Mouse (Mus musculus) liver, adult 2 months (tissue): ENCODE data around the gene Vsir. TPM values are rescaled to one million over a fixed set of nuclear protein-coding genes. Genes with fewer than 3 reads are reported as not detected.
A peak's percentile ranks its signal among the peaks of the same experiment; 100 is the strongest.

ENCODE experiments used
- DNase-seq: peaks from one replicate; pipeline ENCODE4 v3.0.0-alpha.2; 2011; ENCODE audit warnings: low read depth, low spot score; ENCODE audit errors: extremely low read depth
- H3K27ac ChIP-seq: fragments of 200-500 bp; replicated peaks from 2 replicates; pipeline ENCODE4 v1.5.1; 2012; ENCODE audit warnings: low read depth, mild to moderate bottlenecking, control low read depth, inconsistent platforms, low read length; ENCODE audit not compliant: insufficient read depth
- H3K27me3 ChIP-seq: fragments of 200-500 bp; 2 replicates; pipeline ENCODE4 v1.6.1; 2012; ENCODE audit warnings: mild to moderate bottlenecking, moderate library complexity, low read length, inconsistent platforms; ENCODE audit not compliant: control insufficient read depth, insufficient read depth
- H3K36me3 ChIP-seq: fragments of 200-500 bp; 2 replicates; pipeline ENCODE4 v1.6.1; 2012; ENCODE audit warnings: low read length, inconsistent platforms; ENCODE audit not compliant: control insufficient read depth, insufficient read depth
- H3K4me1 ChIP-seq: fragments of 200-500 bp; 2 replicates; pipeline ENCODE4 v1.6.1; 2011; ENCODE audit warnings: low read length; ENCODE audit not compliant: control insufficient read depth, insufficient read depth
- H3K4me3 ChIP-seq: fragments of 200-500 bp; 2 replicates; pipeline ENCODE4 v1.5.1; 2011; ENCODE audit warnings: low read depth, mild to moderate bottlenecking, control low read depth, low read length, moderate library complexity; ENCODE audit not compliant: insufficient read depth
- H3K79me2 ChIP-seq: fragments of 200-500 bp; 2 replicates; pipeline ENCODE4 v1.6.1; 2012; ENCODE audit warnings: inconsistent platforms, mild to moderate bottlenecking, low read length, moderate library complexity; ENCODE audit not compliant: control insufficient read depth, insufficient read depth
- H3K9ac ChIP-seq: fragments of 200-500 bp; 2 replicates; pipeline ENCODE4 v1.6.1; 2012; ENCODE audit warnings: low read depth, mild to moderate bottlenecking, control low read depth, inconsistent platforms, low read length
- CTCF ChIP-seq: fragments of 200-500 bp; IDR thresholded peaks from 2 replicates; pipeline ENCODE4 v1.5.1; 2011; ENCODE audit warnings: low read depth, low read length, control low read depth
- POLR2A ChIP-seq: fragments of 200-500 bp; IDR thresholded peaks from 2 replicates; pipeline ENCODE4 v1.6.1; 2011; ENCODE audit warnings: low read length, control low read depth; ENCODE audit not compliant: insufficient read depth; ENCODE audit errors: extremely low read depth
- WGBS: fragments of 180-500 bp; shearing (Covaris S2); methylation state at CpG from one replicate; pipeline ENCODE4 v1.1.7; 2018; 5-methylcytosine and 5-hydroxymethylcytosine counted together
- polyA plus RNA-seq: library from polyadenylated mRNA; depleted of rRNA; stranded (reverse); fragments of >200 nt; gene quantifications from 2 replicates; pipeline ENCODE4 v1.2.3, GENCODE M21; 2012
- total RNA-seq: library from RNA; depleted of rRNA; stranded (reverse); fragments of >200 nt; gene quantifications from 2 replicates; pipeline ENCODE4 v1.2.3, GENCODE M21; 2014

Vsir gene
- total and polyA plus RNA-seq, 2 experiments: 5.3 to 8.1 TPM

GRCm38 (mm10) chr10:60394936-60395335, 48.3 kb downstream of the Vsir start:
- no peaks in the 10 kb centered on the region for H3K79me2 ChIP-seq
- no peaks in the 10 kb centered on the region for H3K27me3 ChIP-seq
- no peak overlapping the region for H3K4me3 ChIP-seq
- no peak for DNase-seq
- 76% methylated on average over 7 of the region's 7 CpGs for WGBS
- no peak overlapping the region for H3K27ac ChIP-seq
- no peak overlapping the region for H3K9ac ChIP-seq
- no peak for TF ChIP-seq CTCF
- no peak for TF ChIP-seq POLR2A
- H3K4me1 ChIP-seq: no peaks in the 10 kb centered on the region
- no peaks in the 10 kb centered on the region for H3K36me3 ChIP-seq

- no peak overlapping the region for H3K9ac ChIP-seq
- H3K4me3 ChIP-seq: no peak overlapping the region
- H3K36me3 ChIP-seq: no peaks in the 10 kb centered on the region
- TF ChIP-seq POLR2A: no peak
- no peak for TF ChIP-seq CTCF
- DNase-seq: no peak
- H3K27me3 ChIP-seq: no peaks in the 10 kb centered on the region
- H3K79me2 ChIP-seq: no peaks in the 10 kb centered on the region
- 81% methylated on average over 5 of the region's 5 CpGs for WGBS
- H3K4me1 ChIP-seq: no peaks in the 10 kb centered on the region
- H3K27ac ChIP-seq: no peak overlapping the region
Observed at GRCm38 (mm10) chr10:60395605-60396004, 49.0 kb downstream of the Vsir start.

GRCm38 (mm10) chr10:60398051-60398814, 51.6 kb downstream of the Vsir start:
- Histone ChIP-seq H3K4me1 (no peaks in the 10 kb centered on the region), H3K36me3 (no peaks in the 10 kb centered on the region), H3K27me3 (no peaks in the 10 kb centered on the region), H3K79me2 (no peaks in the 10 kb centered on the region), H3K4me3 (no peak overlapping the region), H3K9ac (no peak overlapping the region), H3K27ac (no peak overlapping the region)
- TF ChIP-seq POLR2A (no peak), CTCF (no peak)
- DNase-seq: peak; percentile 16
- WGBS: 83% methylated on average over 10 of the region's 10 CpGs

GRCm38 (mm10) chr10:60399449-60399848, 52.8 kb downstream of the Vsir start, which contains the start of gene Gm17455:
Gene Gm17455 (plus strand): TSS chr10:60399726.
- no peak for TF ChIP-seq POLR2A
- TF ChIP-seq CTCF: no peak
- Histone ChIP-seq H3K79me2 (no peaks in the 10 kb centered on the region), H3K4me1 (no peaks in the 10 kb centered on the region), H3K27ac (no peak within 1 kb of the TSS), H3K4me3 (no peak within 1 kb of the TSS), H3K9ac (no peak within 1 kb of the TSS), H3K36me3 (no peaks in the 10 kb centered on the region), H3K27me3 (no peaks in the 10 kb centered on the region)
- DNase-seq: no peak
- WGBS: 76% methylated on average over 7 of the region's 7 CpGs

- no peaks in the 10 kb centered on the region for H3K79me2 ChIP-seq
- no peak overlapping the region for H3K27ac ChIP-seq
- no peak for TF ChIP-seq POLR2A
- TF ChIP-seq CTCF: no peak
- H3K9ac ChIP-seq: no peak overlapping the region
- no peak for DNase-seq
- H3K27me3 ChIP-seq: no peaks in the 10 kb centered on the region
- no peaks in the 10 kb centered on the region for H3K36me3 ChIP-seq
- no peaks in the 10 kb centered on the region for H3K4me1 ChIP-seq
- no peak overlapping the region for H3K4me3 ChIP-seq
- WGBS: 75% methylated on average over 11 of the region's 11 CpGs
Observed at GRCm38 (mm10) chr10:60400507-60401295, 54.0 kb downstream of the Vsir start.
